ENCODE assay signal across 13 mouse cellular contexts in the genomic region with DNA sequence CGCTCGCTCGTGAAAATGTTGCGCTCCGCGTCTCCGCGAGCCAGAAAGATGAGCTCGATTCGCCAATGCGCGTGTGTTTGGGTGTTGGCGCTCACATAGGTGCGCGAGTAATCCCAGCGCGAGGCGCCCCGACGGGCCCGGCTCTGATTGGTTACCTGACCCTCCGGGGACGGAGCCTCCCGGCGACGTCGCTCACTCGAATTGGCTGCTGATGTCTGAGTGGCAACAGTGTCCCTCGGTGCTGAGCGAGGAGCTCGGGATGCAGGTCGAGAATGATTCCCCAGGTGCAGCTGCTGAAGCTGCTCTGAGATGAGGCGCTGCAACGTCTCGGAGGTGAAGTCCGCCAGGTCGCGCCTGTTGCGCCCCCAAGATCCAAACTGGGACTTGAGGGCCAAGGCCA. TPM values are rescaled to one million over a fixed set of nuclear protein-coding genes. Genes with fewer than 3 reads are reported as not detected.
DNase-seq lines count a peak whose midpoint lies in the region; ATAC-seq and TF ChIP-seq lines count a peak whose summit lies in the region.
"Had no signal": no experiment of that assay in that cellular context is flagged by ENCODE, and none has a peak within 500 bp of the region (broad histone marks: within the 10 kb centered on the region; RNA-seq: fewer than 3 reads in every experiment).

No protein-coding gene starts in this region.

- peak overlapping the region; percentile 11 for H3K4me3 ChIP-seq in embryonic facial prominence, embryonic 12.5 days
- H3K4me3 ChIP-seq in hindbrain, postnatal 0 days (ENCODE audit: low read length): no peak overlapping the region
- H3K4me3 ChIP-seq in neural tube, embryonic 13.5 days: no peak overlapping the region
- H3K4me3 ChIP-seq: liver, embryonic 13.5 days had no signal

- 8% methylated on average over 39 of the region's 39 CpGs for WGBS in embryonic facial prominence, embryonic 12.5 days
- WGBS in hindbrain, postnatal 0 days: 20% methylated on average over 39 of the region's 39 CpGs
- WGBS in neural tube, embryonic 13.5 days: 16% methylated on average over 39 of the region's 39 CpGs

- no peaks in the 10 kb centered on the region; the same call in 1 of the 2 replicates for H3K4me1 ChIP-seq in embryonic facial prominence, embryonic 12.5 days
- no peaks in the 10 kb centered on the region; the same call in 1 of the 2 replicates for H3K4me1 ChIP-seq in hindbrain, postnatal 0 days (ENCODE audit: insufficient read depth, low read length)
- peaks cover 48% of the 10 kb centered on the region for H3K4me1 ChIP-seq in neural tube, embryonic 13.5 days (replicated peaks)
- H3K4me1 ChIP-seq: liver, embryonic 13.5 days had no signal

- H3K9me3 ChIP-seq in embryonic facial prominence, embryonic 12.5 days: no peaks in the 10 kb centered on the region
- no peaks in the 10 kb centered on the region for H3K9me3 ChIP-seq in hindbrain, postnatal 0 days (ENCODE audit: low read length)
- H3K9me3 ChIP-seq in neural tube, embryonic 13.5 days: no peaks in the 10 kb centered on the region
- H3K9me3 ChIP-seq: liver, embryonic 13.5 days had no signal

- TF ChIP-seq CTCF in hindbrain, postnatal 0 days (IDR thresholded peaks at IDR 0.05; ENCODE audit: low read depth): no peak

- peaks cover 57% of the 10 kb centered on the region for H3K27me3 ChIP-seq in embryonic facial prominence, embryonic 12.5 days
- H3K27me3 ChIP-seq in hindbrain, postnatal 0 days (ENCODE audit: insufficient read depth, low read length): no peaks in the 10 kb centered on the region
- H3K27me3 ChIP-seq in neural tube, embryonic 13.5 days: peaks cover 21% of the 10 kb centered on the region

- DNase-seq in kidney, postnatal 4 days: peak; percentile 18 to 27
- DNase-seq in kidney, adult 11 months: no peak
- peak; percentile 37 for DNase-seq in hindbrain, postnatal 0 days (ENCODE audit: low spot score)
- DNase-seq in left cerebral cortex, adult 9 months (ENCODE audit: low spot score in 2 of 2): no peak
- no peak for DNase-seq in lung, adult 18-20 months
- DNase-seq: adrenal gland, postnatal 25 days; cerebellum, postnatal 36 days; liver, embryonic 13.5 days had no signal

- H3K4me2 ChIP-seq in embryonic facial prominence, embryonic 12.5 days (replicated peaks): peak overlapping the region; percentile 29
- no peak overlapping the region for H3K4me2 ChIP-seq in hindbrain, postnatal 0 days (ENCODE audit: low read depth, low read length)
- peak overlapping the region; percentile 20; the same call in 1 of the 2 replicates for H3K4me2 ChIP-seq in neural tube, embryonic 13.5 days
- H3K4me2 ChIP-seq: liver, embryonic 13.5 days had no signal

- H3K9ac ChIP-seq in embryonic facial prominence, embryonic 12.5 days: no peak overlapping the region
- no peak overlapping the region for H3K9ac ChIP-seq in hindbrain, postnatal 0 days (replicated peaks; ENCODE audit: low read length)
- H3K9ac ChIP-seq in neural tube, embryonic 13.5 days: no peak overlapping the region
- H3K9ac ChIP-seq: liver, embryonic 13.5 days had no signal

- no peak for ATAC-seq in embryonic facial prominence, embryonic 12.5 days (ENCODE audit: insufficient number of reproducible peaks, insufficient read depth, low FRiP score, low TSS enrichment)
- no peak for ATAC-seq in hindbrain, postnatal 0 days
- ATAC-seq in neural tube, embryonic 13.5 days (ENCODE audit: low read depth): no peak
- no peak for ATAC-seq in monocyte, adult 5-6 weeks (replicated peaks; ENCODE audit: insufficient number of reproducible peaks, low FRiP score, low TSS enrichment, poor library complexity, severe bottlenecking)

- no peak overlapping the region for H3K27ac ChIP-seq in embryonic facial prominence, embryonic 12.5 days
- no peak overlapping the region for H3K27ac ChIP-seq in hindbrain, postnatal 0 days
- H3K27ac ChIP-seq in neural tube, embryonic 13.5 days (replicated peaks): no peak overlapping the region
- H3K27ac ChIP-seq: kidney, postnatal 0 days; liver, embryonic 13.5 days had no signal

- no peaks in the 10 kb centered on the region for H3K36me3 ChIP-seq in embryonic facial prominence, embryonic 12.5 days
- H3K36me3 ChIP-seq in hindbrain, postnatal 0 days (ENCODE audit: insufficient read depth, low read length): peaks cover 12% of the 10 kb centered on the region
- H3K36me3 ChIP-seq in neural tube, embryonic 13.5 days: peaks cover 55% of the 10 kb centered on the region
- H3K36me3 ChIP-seq: liver, embryonic 13.5 days had no signal

RNA-seq across cellular contexts. Expression of gene Disp3, which starts 16.1 kb away (rescaled TPM):
- polyA plus RNA-seq in embryonic facial prominence, embryonic 12.5 days (2016; fragmentation: Nextera tagmentation; extraction: Ambion mirVana): 0.65 and 0.74 TPM in 2 replicates
- total RNA-seq in hindbrain, postnatal 0 days (2014; rRNA removed): 31.6 and 53.0 TPM in 2 replicates
- polyA plus RNA-seq in hindbrain, postnatal 0 days (2015; fragmentation: Nextera tagmentation; extraction: Ambion mirVana): 7.7 and 8.4 TPM in 2 replicates
- polyA plus RNA-seq in neural tube, embryonic 13.5 days (2015; fragmentation: Nextera tagmentation; extraction: Ambion mirVana): 16.1 and 19.1 TPM in 2 replicates
- not detected in 3 replicates for total RNA-seq in monocyte, adult 5-6 weeks (2017)
- total RNA-seq: neutrophil, adult 5-6 weeks had no signal

Comparison
In these comparisons a context has a peak if more than half of its experiments do, and no peak if none do; other contexts are left out.
1. DNase-seq: peak in kidney, postnatal 4 days (2 of 2) and hindbrain, postnatal 0 days (single experiment); none in kidney, adult 11 months (single experiment), left cerebral cortex, adult 9 months (0 of 2) and lung, adult 18-20 months (0 of 2).